Mouse (Mus musculus) kidney, postnatal 36 days (tissue): Measurements from ENCODE around the gene Nr2f1.
"Not testable (repeated sequence)": the region's sequence is repeated elsewhere in the genome, so short reads cannot be mapped to it uniquely, and the experiment has no call there.

Experiments used
- DNase-seq, 2 experiments: peaks; one replicate each; pipeline ENCODE4 v3.0.0; 2021 to 2022; ENCODE audit warnings: mixed read lengths in 2 of 2

The Nr2f1 gene

GRCm38 (mm10) chr13:78199642-78200160 lies at the start of gene Nr2f1:
Nr2f1 (minus strand) TSS chr13:78199757.
- DNase-seq: no peak

GRCm38 (mm10) chr13:78221680-78222079 lies 22.1 kb upstream of the Nr2f1 start:
- no peak for DNase-seq

GRCm38 (mm10) chr13:78220238-78220637 lies 20.7 kb upstream of the Nr2f1 start:
- DNase-seq: not testable (repeated sequence)

GRCm38 (mm10) chr13:78215223-78215622 lies 15.7 kb upstream of the Nr2f1 start:
- DNase-seq: no peak

- DNase-seq: no peak
Measured at GRCm38 (mm10) chr13:78213155-78213554, 13.6 kb upstream of the Nr2f1 start.

- no peak for DNase-seq
Measured at GRCm38 (mm10) chr13:78212111-78212510, 12.6 kb upstream of the Nr2f1 start.

GRCm38 (mm10) chr13:78211231-78212010 lies 11.9 kb upstream of the Nr2f1 start:
- DNase-seq: no peak

- DNase-seq: no peak
Measured at GRCm38 (mm10) chr13:78210748-78211089, 11.2 kb upstream of the Nr2f1 start.

- peak in 1 of 2 experiments; percentile 38 for DNase-seq
Measured at GRCm38 (mm10) chr13:78210029-78210747, 10.6 kb upstream of the Nr2f1 start.

GRCm38 (mm10) chr13:78209611-78210028 lies 10.1 kb upstream of the Nr2f1 start:
- DNase-seq: no peak

GRCm38 (mm10) chr13:78208689-78209410 lies 9.3 kb upstream of the Nr2f1 start:
- DNase-seq: no peak

- DNase-seq: no peak
Measured at GRCm38 (mm10) chr13:78207796-78208645, 8.5 kb upstream of the Nr2f1 start.

- DNase-seq: no peak
Measured at GRCm38 (mm10) chr13:78206891-78207430, 7.4 kb upstream of the Nr2f1 start.

- DNase-seq: no peak
Measured at GRCm38 (mm10) chr13:78205426-78205825, 5.9 kb upstream of the Nr2f1 start.

- DNase-seq: peak in 1 of 2 experiments; percentile 38
Measured at GRCm38 (mm10) chr13:78203348-78204061, 3.9 kb upstream of the Nr2f1 start.

GRCm38 (mm10) chr13:78202574-78203347 lies 3.2 kb upstream of the Nr2f1 start:
- DNase-seq: peak in 1 of 2 experiments; percentile 48

- no peak for DNase-seq
Measured at GRCm38 (mm10) chr13:78201871-78202565, 2.5 kb upstream of the Nr2f1 start.

- DNase-seq: peak; percentile 81 to 91
Measured at GRCm38 (mm10) chr13:78200991-78201870, 1.7 kb upstream of the Nr2f1 start.

- no peak for DNase-seq
Measured at GRCm38 (mm10) chr13:78200407-78200806, 850 bp upstream of the Nr2f1 start.
